Mouse (Mus musculus) cerebellum, adult 2 months (tissue): ENCODE measurements around the gene Adam23.

Experiments
- CTCF ChIP-seq: fragments of 200-500 bp; IDR thresholded peaks from 2 replicates; pipeline ENCODE4 v1.5.1; 2011; ENCODE audit warnings: low read depth, mild to moderate bottlenecking, control low read depth, low read length, moderate library complexity, borderline replicate concordance; ENCODE audit not compliant: insufficient read depth
- POLR2A ChIP-seq: fragments of 200-500 bp; IDR thresholded peaks from 2 replicates; pipeline ENCODE4 v1.6.1; 2011; ENCODE audit warnings: low read length, control low read depth, borderline replicate concordance; ENCODE audit not compliant: insufficient read depth

GRCm38 (mm10) chr1:63442616-63443015 lies 3.1 kb upstream of the Adam23 start:
- TF ChIP-seq CTCF (no peak), POLR2A (no peak)
